Mouse (Mus musculus): ENCODE data around the gene Atxn7l3. TPM values are rescaled to one million over a fixed set of nuclear protein-coding genes. Genes with fewer than 3 reads are reported as not detected.

Atxn7l3 gene
- polyA plus RNA-seq, 1 experiment: 44.3 TPM

DNA sequence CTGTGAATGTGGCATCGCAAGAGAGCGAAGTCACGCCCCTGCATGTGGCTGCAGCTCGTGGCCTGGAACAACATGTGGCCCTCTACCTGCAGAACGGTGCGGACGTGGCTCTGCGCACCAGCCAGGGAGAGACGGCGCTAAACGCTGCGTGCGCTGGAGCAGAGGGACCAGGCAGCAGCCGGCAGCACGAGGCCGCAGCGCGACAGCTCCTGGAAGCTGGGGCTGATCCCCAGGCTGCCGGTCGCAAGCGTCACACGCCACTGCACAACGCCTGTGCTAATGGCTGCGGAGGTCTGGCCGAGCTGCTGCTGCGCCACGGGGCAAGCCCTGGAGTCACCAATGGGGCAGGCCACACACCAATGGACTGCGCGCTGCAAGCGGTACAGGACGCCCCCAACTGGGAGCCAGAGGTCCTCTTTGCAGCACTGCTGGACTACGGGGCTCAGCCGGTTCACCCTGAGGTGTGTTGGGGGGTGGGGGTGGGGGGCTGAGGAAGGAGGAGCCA, 20.0 kb downstream of the Atxn7l3 start:
- Histone ChIP-seq H3K4me3 (ENCODE audit: low read depth, low read length) (peak overlapping the region; percentile 24), H3K9me3 (replicated peaks; ENCODE audit: control insufficient read depth, insufficient read depth, low read length, poor library complexity, severe bottlenecking) (no peaks in the 10 kb centered on the region), H3K36me3 (ENCODE audit: control insufficient read depth, insufficient read depth, low read length, poor library complexity, severe bottlenecking) (no peaks in the 10 kb centered on the region), H3K27me3 (ENCODE audit: control insufficient read depth, insufficient read depth, low read length, poor library complexity, severe bottlenecking) (no peaks in the 10 kb centered on the region), H3K9ac (ENCODE audit: low read depth, poor library complexity, severe bottlenecking) (peak overlapping the region; percentile 17), H3K27ac (ENCODE audit: insufficient read depth, low read length) (no peak overlapping the region), H3K4me1 (ENCODE audit: control insufficient read depth, insufficient read depth, low read length) (no peaks in the 10 kb centered on the region)
- TF ChIP-seq CTCF (IDR thresholded peaks at IDR 0.05; ENCODE audit: low read depth, low read length) (peak; percentile 24), POLR2A (IDR thresholded peaks at IDR 0.05; ENCODE audit: insufficient read depth, low read length) (no peak), EP300 (IDR thresholded peaks at IDR 0.05; ENCODE audit: insufficient read depth, low read depth, low read length) (no peak)

DNA sequence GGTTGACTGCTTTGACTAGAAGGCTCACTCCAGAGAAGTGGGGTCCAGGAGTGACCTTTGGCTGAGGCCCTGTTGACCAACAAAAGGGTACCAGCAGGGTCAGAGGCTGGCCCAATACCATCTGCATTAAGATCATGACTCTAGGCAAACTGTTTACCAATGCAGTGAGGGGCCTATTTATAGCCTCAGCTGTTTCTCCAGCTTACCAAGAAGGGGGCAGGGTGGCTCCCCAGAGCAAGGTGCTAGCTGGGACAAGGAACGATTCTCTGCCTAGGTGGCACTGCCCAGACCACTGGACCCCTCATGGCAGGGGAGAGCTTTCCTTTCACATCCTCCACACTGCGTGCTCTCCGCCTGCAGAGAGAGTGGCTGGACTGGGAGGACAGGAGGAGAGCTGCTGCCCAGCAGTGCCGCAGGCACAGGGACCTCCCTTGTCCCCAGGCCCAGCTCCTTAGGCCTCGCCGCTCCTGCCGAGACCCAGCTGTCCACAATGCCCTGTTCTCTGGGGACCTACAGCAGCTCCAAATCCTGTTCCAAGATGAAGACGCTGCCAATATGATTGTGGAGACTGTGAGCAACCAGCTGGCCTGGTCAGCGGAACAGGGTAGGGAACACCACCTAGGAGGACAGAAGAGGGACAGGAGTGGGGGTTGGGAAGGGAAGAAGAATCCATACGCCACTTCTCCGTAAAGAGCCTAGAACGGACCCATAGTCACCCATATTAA, 27.7 kb downstream of the Atxn7l3 start, which contains the start of gene Asb16:
TSS of gene Asb16 (plus strand) at position 224 of the 725 bp plus-strand sequence.
- H3K36me3 ChIP-seq (ENCODE audit: control insufficient read depth, insufficient read depth, low read length, poor library complexity, severe bottlenecking): 0 out of 2 replicates have a peak, but pooled peaks cover 5% of the 10 kb centered on the region
- TF ChIP-seq CTCF (IDR thresholded peaks at IDR 0.05; ENCODE audit: low read depth, low read length) (no peak), EP300 (IDR thresholded peaks at IDR 0.05; ENCODE audit: insufficient read depth, low read depth, low read length) (no peak)
- no peak within 1 kb of the TSS for H3K9ac ChIP-seq (ENCODE audit: low read depth, poor library complexity, severe bottlenecking)
- no peaks in the 10 kb centered on the region for H3K9me3 ChIP-seq (replicated peaks; ENCODE audit: control insufficient read depth, insufficient read depth, low read length, poor library complexity, severe bottlenecking)
- no peaks in the 10 kb centered on the region for H3K27me3 ChIP-seq (ENCODE audit: control insufficient read depth, insufficient read depth, low read length, poor library complexity, severe bottlenecking)
- no peak within 1 kb of the TSS for H3K4me3 ChIP-seq (ENCODE audit: low read depth, low read length)
- peak within 1 kb of the TSS; percentile 33 for H3K27ac ChIP-seq (ENCODE audit: insufficient read depth, low read length)
- peaks cover 10% of the 10 kb centered on the region for H3K4me1 ChIP-seq (ENCODE audit: control insufficient read depth, insufficient read depth, low read length)

DNA sequence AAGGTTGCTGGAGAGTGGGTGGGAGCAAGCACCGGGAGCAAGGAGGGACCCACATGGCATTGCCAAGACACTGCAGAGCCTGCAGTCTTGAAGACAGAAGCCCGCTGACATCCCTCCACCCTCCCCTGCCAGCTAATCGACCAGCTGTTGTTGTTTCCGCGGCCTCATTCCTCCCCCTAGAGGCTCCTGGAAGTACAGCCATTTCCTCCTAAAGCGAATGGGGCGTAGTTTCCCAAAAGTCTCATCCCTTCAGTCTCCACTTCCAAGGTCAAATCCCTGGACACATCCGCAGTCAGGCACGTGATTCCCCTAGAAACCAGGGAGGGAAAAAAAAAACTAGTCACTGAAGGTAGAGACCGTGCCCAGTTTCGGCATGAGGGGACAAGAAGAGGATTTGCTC, 29.0 kb downstream of the Atxn7l3 start:
- Histone ChIP-seq H3K36me3 (ENCODE audit: control insufficient read depth, insufficient read depth, low read length, poor library complexity, severe bottlenecking) (peaks cover 11% of the 10 kb centered on the region), H3K9me3 (replicated peaks; ENCODE audit: control insufficient read depth, insufficient read depth, low read length, poor library complexity, severe bottlenecking) (no peaks in the 10 kb centered on the region), H3K27ac (ENCODE audit: insufficient read depth, low read length) (peak overlapping the region; percentile 33), H3K9ac (ENCODE audit: low read depth, poor library complexity, severe bottlenecking) (no peak overlapping the region), H3K4me1 (ENCODE audit: control insufficient read depth, insufficient read depth, low read length) (peaks cover 10% of the 10 kb centered on the region), H3K27me3 (ENCODE audit: control insufficient read depth, insufficient read depth, low read length, poor library complexity, severe bottlenecking) (no peaks in the 10 kb centered on the region), H3K4me3 (ENCODE audit: low read depth, low read length) (no peak overlapping the region)
- 0 out of 2 replicates have a peak, but pooled peaks have one; percentile 39 for TF ChIP-seq EP300 (IDR thresholded peaks at IDR 0.05; ENCODE audit: insufficient read depth, low read depth, low read length)
- peak; percentile 59 for TF ChIP-seq CTCF (IDR thresholded peaks at IDR 0.05; ENCODE audit: low read depth, low read length)
- no peak for TF ChIP-seq POLR2A (IDR thresholded peaks at IDR 0.05; ENCODE audit: insufficient read depth, low read length)

DNA sequence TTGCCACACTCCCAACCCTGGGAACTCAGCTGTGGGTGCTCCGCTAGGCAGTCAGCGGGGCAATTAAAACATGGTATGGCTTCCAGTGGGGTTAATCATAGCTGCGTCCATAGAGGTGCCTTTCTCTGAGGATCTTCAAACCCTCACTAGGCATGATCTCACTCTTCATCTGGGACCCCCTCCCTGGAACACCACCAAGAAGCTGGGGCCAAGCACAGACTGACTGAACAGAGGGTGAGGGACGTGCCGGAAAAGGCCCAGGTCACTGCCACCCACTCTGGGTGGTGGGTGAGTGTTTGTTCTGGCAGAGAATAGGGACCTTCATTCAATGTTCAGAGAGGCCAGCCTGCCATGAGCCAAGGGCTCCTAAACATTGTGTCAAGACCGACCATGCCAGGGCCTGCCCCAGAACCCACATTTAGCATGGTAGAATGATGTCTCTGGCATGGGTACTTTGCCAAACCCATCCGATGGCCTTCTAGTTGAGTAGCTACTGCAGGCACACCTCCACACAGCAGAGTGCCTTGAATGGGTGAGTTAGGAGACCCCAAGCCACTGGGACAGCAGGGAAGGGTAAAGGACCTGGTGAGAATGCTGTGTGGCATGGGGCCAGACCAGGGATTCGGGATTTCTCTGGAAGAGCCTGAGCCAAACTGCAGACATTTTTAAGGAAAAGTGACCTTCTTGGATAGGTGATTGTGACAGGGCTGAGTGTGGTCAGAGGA, 29.6 kb downstream of the Atxn7l3 start:
- no peak for TF ChIP-seq POLR2A (IDR thresholded peaks at IDR 0.05; ENCODE audit: insufficient read depth, low read length)
- TF ChIP-seq CTCF (IDR thresholded peaks at IDR 0.05; ENCODE audit: low read depth, low read length): no peak
- no peak for TF ChIP-seq EP300 (IDR thresholded peaks at IDR 0.05; ENCODE audit: insufficient read depth, low read depth, low read length)
- Histone ChIP-seq H3K4me1 (ENCODE audit: control insufficient read depth, insufficient read depth, low read length) (peaks cover 10% of the 10 kb centered on the region), H3K36me3 (ENCODE audit: control insufficient read depth, insufficient read depth, low read length, poor library complexity, severe bottlenecking) (peaks cover 17% of the 10 kb centered on the region), H3K9me3 (replicated peaks; ENCODE audit: control insufficient read depth, insufficient read depth, low read length, poor library complexity, severe bottlenecking) (no peaks in the 10 kb centered on the region), H3K27ac (ENCODE audit: insufficient read depth, low read length) (peak overlapping the region; percentile 21), H3K27me3 (ENCODE audit: control insufficient read depth, insufficient read depth, low read length, poor library complexity, severe bottlenecking) (no peaks in the 10 kb centered on the region), H3K9ac (ENCODE audit: low read depth, poor library complexity, severe bottlenecking) (no peak overlapping the region), H3K4me3 (ENCODE audit: low read depth, low read length) (no peak overlapping the region)

DNA sequence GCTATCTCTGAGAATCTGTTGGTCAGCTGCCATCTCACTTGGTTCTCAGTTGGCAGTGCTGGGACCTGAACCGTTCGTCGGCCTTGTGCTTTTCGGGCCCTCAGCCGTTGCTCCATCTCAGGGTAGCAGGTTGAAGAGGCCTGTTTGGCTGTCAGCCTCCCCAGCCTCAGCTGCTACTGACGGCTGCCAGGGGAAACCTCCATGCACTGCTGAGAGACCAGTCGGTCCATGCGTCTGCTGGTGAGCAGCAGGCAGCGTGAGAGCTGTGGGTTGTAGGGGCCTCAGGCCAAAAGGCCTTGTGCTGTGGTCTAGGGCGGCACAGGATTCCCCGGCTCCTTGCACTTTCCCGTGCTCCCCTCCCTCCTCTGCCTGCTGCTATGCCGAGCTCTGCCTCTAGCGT, 30.6 kb downstream of the Atxn7l3 start:
- H3K4me3 ChIP-seq (ENCODE audit: low read depth, low read length): no peak overlapping the region
- no peaks in the 10 kb centered on the region for H3K27me3 ChIP-seq (ENCODE audit: control insufficient read depth, insufficient read depth, low read length, poor library complexity, severe bottlenecking)
- no peaks in the 10 kb centered on the region for H3K9me3 ChIP-seq (replicated peaks; ENCODE audit: control insufficient read depth, insufficient read depth, low read length, poor library complexity, severe bottlenecking)
- H3K36me3 ChIP-seq (ENCODE audit: control insufficient read depth, insufficient read depth, low read length, poor library complexity, severe bottlenecking): peaks cover 22% of the 10 kb centered on the region
- no peak overlapping the region for H3K9ac ChIP-seq (ENCODE audit: low read depth, poor library complexity, severe bottlenecking)
- peaks cover 10% of the 10 kb centered on the region for H3K4me1 ChIP-seq (ENCODE audit: control insufficient read depth, insufficient read depth, low read length)
- 0 out of 2 replicates have a peak overlapping the region, but pooled peaks have one; percentile 1 for H3K27ac ChIP-seq (ENCODE audit: insufficient read depth, low read length)
- TF ChIP-seq EP300 (IDR thresholded peaks at IDR 0.05; ENCODE audit: insufficient read depth, low read depth, low read length) (no peak), CTCF (IDR thresholded peaks at IDR 0.05; ENCODE audit: low read depth, low read length) (no peak), POLR2A (IDR thresholded peaks at IDR 0.05; ENCODE audit: insufficient read depth, low read length) (no peak)
